Mouse (Mus musculus): ENCODE data around the gene Rab15. TPM values are rescaled to one million over a fixed set of nuclear protein-coding genes. Genes with fewer than 3 reads are reported as not detected.
"Not testable (repeated sequence)": the region's sequence is repeated elsewhere in the genome, so short reads cannot be mapped to it uniquely, and the experiment has no call there.

Rab15 gene
- 10.9 and 11.1 TPM in 2 replicates for polyA plus RNA-seq (2015; fragmentation: Nextera tagmentation; extraction: Ambion mirVana)

GRCm38 (mm10) chr12:76822651-76823041, at the start of gene Rab15:
Rab15 (minus strand) TSS chr12:76822908.
- peaks cover 45% of the 10 kb centered on the region for H3K4me1 ChIP-seq
- peak; percentile 44 for ATAC-seq (replicated peaks; ENCODE audit: low FRiP score)
- H3K27ac ChIP-seq = peak within 1 kb of the TSS; percentile 61; the same call in 1 of the 2 replicates

GRCm38 (mm10) chr12:76869561-76869960, 46.9 kb upstream of the Rab15 start:
- no peak for ATAC-seq (replicated peaks; ENCODE audit: low FRiP score)
- peaks cover 6% of the 10 kb centered on the region; the same call in 1 of the 2 replicates for H3K36me3 ChIP-seq
- peaks cover 4% of the 10 kb centered on the region; the same call in 1 of the 2 replicates for H3K4me1 ChIP-seq
- no peak overlapping the region for H3K4me3 ChIP-seq (replicated peaks)
- no peak overlapping the region for H3K4me2 ChIP-seq
- WGBS = 86% methylated on average over 7 of the region's 7 CpGs
- no peak overlapping the region for H3K9ac ChIP-seq
- no peaks in the 10 kb centered on the region for H3K27me3 ChIP-seq
- H3K9me3 ChIP-seq (replicated peaks) = no peaks in the 10 kb centered on the region
- no peak overlapping the region for H3K27ac ChIP-seq

More at GRCm38 (mm10) chr12:76822651-76823041, at the start of gene Rab15:
- no peaks in the 10 kb centered on the region for H3K36me3 ChIP-seq
- H3K4me2 ChIP-seq = peak within 1 kb of the TSS; percentile 99
- H3K4me3 ChIP-seq (replicated peaks) = peak within 1 kb of the TSS; percentile 71
- WGBS = 2% methylated on average over 16 of the region's 17 CpGs
- H3K27me3 ChIP-seq = peaks cover 56% of the 10 kb centered on the region
- H3K9me3 ChIP-seq (replicated peaks) = no peaks in the 10 kb centered on the region
- H3K9ac ChIP-seq = peak within 1 kb of the TSS; percentile 80

- no peaks in the 10 kb centered on the region for H3K27me3 ChIP-seq
- H3K4me1 ChIP-seq = 0 out of 2 replicates have a peak, but pooled peaks cover 2% of the 10 kb centered on the region
- H3K4me3 ChIP-seq (replicated peaks) = no peak overlapping the region
- H3K27ac ChIP-seq = no peak overlapping the region
- no peaks in the 10 kb centered on the region for H3K9me3 ChIP-seq (replicated peaks)
- 79% methylated on average over 14 of the region's 14 CpGs for WGBS
- ATAC-seq (replicated peaks; ENCODE audit: low FRiP score) = no peak
- no peak overlapping the region for H3K4me2 ChIP-seq
- H3K9ac ChIP-seq = no peak overlapping the region
- H3K36me3 ChIP-seq = no peaks in the 10 kb centered on the region
These were observed 45.9 kb upstream of the Rab15 start for GRCm38 (mm10) chr12:76868463-76869198.

- H3K27ac ChIP-seq = no peak overlapping the region
- 0 out of 2 replicates have a peak, but pooled peaks cover 2% of the 10 kb centered on the region for H3K4me1 ChIP-seq
- H3K4me3 ChIP-seq (replicated peaks) = no peak overlapping the region
- no peak overlapping the region for H3K9ac ChIP-seq
- 67% methylated on average over 10 of the region's 10 CpGs for WGBS
- H3K36me3 ChIP-seq = 0 out of 2 replicates have a peak, but pooled peaks cover under 1% of the 10 kb centered on the region
- no peaks in the 10 kb centered on the region for H3K27me3 ChIP-seq
- no peak for ATAC-seq (replicated peaks; ENCODE audit: low FRiP score)
- H3K4me2 ChIP-seq = no peak overlapping the region
- no peaks in the 10 kb centered on the region for H3K9me3 ChIP-seq (replicated peaks)
These were observed 45.0 kb upstream of the Rab15 start for GRCm38 (mm10) chr12:76867586-76868280.

GRCm38 (mm10) chr12:76865266-76865665, 42.6 kb upstream of the Rab15 start:
- Histone ChIP-seq H3K4me3 (replicated peaks) (no peak overlapping the region), H3K36me3 (0 out of 2 replicates have a peak, but pooled peaks cover 5% of the 10 kb centered on the region), H3K4me2 (no peak overlapping the region), H3K4me1 (0 out of 2 replicates have a peak, but pooled peaks cover 2% of the 10 kb centered on the region), H3K27me3 (no peaks in the 10 kb centered on the region), H3K27ac (no peak overlapping the region), H3K9ac (no peak overlapping the region), H3K9me3 (replicated peaks) (no peaks in the 10 kb centered on the region)
- ATAC-seq (replicated peaks; ENCODE audit: low FRiP score) = no peak
- WGBS = 82% methylated on average over 13 of the region's 13 CpGs

GRCm38 (mm10) chr12:76863651-76864050, 40.9 kb upstream of the Rab15 start:
- no peak overlapping the region for H3K4me3 ChIP-seq (replicated peaks)
- H3K27me3 ChIP-seq = no peaks in the 10 kb centered on the region
- 0 out of 2 replicates have a peak, but pooled peaks cover 2% of the 10 kb centered on the region for H3K4me1 ChIP-seq
- H3K27ac ChIP-seq = no peak overlapping the region
- 73% methylated on average over 11 of the region's 11 CpGs for WGBS
- H3K9me3 ChIP-seq (replicated peaks) = no peaks in the 10 kb centered on the region
- 0 out of 2 replicates have a peak, but pooled peaks cover 5% of the 10 kb centered on the region for H3K36me3 ChIP-seq
- no peak for ATAC-seq (replicated peaks; ENCODE audit: low FRiP score)
- no peak overlapping the region for H3K4me2 ChIP-seq
- no peak overlapping the region for H3K9ac ChIP-seq

- not testable (repeated sequence) for H3K4me2 ChIP-seq; H3K9me3 ChIP-seq (replicated peaks); H3K4me3 ChIP-seq (replicated peaks); ATAC-seq (replicated peaks; ENCODE audit: low FRiP score); H3K27ac ChIP-seq; H3K36me3 ChIP-seq; H3K9ac ChIP-seq; H3K4me1 ChIP-seq; H3K27me3 ChIP-seq
- 75% methylated on average over 6 of the region's 6 CpGs for WGBS
These were observed 36.1 kb upstream of the Rab15 start for GRCm38 (mm10) chr12:76858788-76859187.

GRCm38 (mm10) chr12:76857087-76857486, 34.4 kb upstream of the Rab15 start:
- no peak overlapping the region for H3K4me2 ChIP-seq
- peaks cover 10% of the 10 kb centered on the region; the same call in 1 of the 2 replicates for H3K4me1 ChIP-seq
- H3K4me3 ChIP-seq (replicated peaks) = no peak overlapping the region
- WGBS = 82% methylated on average over 10 of the region's 10 CpGs
- ATAC-seq (replicated peaks; ENCODE audit: low FRiP score) = no peak
- no peaks in the 10 kb centered on the region for H3K9me3 ChIP-seq (replicated peaks)
- H3K9ac ChIP-seq = no peak overlapping the region
- H3K36me3 ChIP-seq = no peaks in the 10 kb centered on the region
- no peaks in the 10 kb centered on the region for H3K27me3 ChIP-seq
- H3K27ac ChIP-seq = no peak overlapping the region

- WGBS = 100% methylated on average over 1 of the region's 1 CpGs
- no peaks in the 10 kb centered on the region for H3K36me3 ChIP-seq
- no peak overlapping the region for H3K9ac ChIP-seq
- H3K4me1 ChIP-seq = peaks cover 10% of the 10 kb centered on the region; the same call in 1 of the 2 replicates
- no peak for ATAC-seq (replicated peaks; ENCODE audit: low FRiP score)
- no peak overlapping the region for H3K4me3 ChIP-seq (replicated peaks)
- H3K27ac ChIP-seq = 0 out of 2 replicates have a peak overlapping the region, but pooled peaks have one; percentile 2
- no peaks in the 10 kb centered on the region for H3K9me3 ChIP-seq (replicated peaks)
- no peaks in the 10 kb centered on the region for H3K27me3 ChIP-seq
- H3K4me2 ChIP-seq = no peak overlapping the region
These were observed 30.9 kb upstream of the Rab15 start for GRCm38 (mm10) chr12:76853378-76854142.

- H3K36me3 ChIP-seq = no peaks in the 10 kb centered on the region
- H3K9ac ChIP-seq = no peak overlapping the region
- no peak for ATAC-seq (replicated peaks; ENCODE audit: low FRiP score)
- H3K4me3 ChIP-seq (replicated peaks) = no peak overlapping the region
- no peaks in the 10 kb centered on the region for H3K27me3 ChIP-seq
- no peak overlapping the region for H3K27ac ChIP-seq
- no peaks in the 10 kb centered on the region for H3K9me3 ChIP-seq (replicated peaks)
- H3K4me1 ChIP-seq = peaks cover 10% of the 10 kb centered on the region; the same call in 1 of the 2 replicates
- H3K4me2 ChIP-seq = no peak overlapping the region
- WGBS = 91% methylated on average over 2 of the region's 2 CpGs
These were observed 29.7 kb upstream of the Rab15 start for GRCm38 (mm10) chr12:76852419-76852818.

- Histone ChIP-seq H3K4me1 (no peaks in the 10 kb centered on the region), H3K4me2 (no peak overlapping the region), H3K9me3 (replicated peaks) (no peaks in the 10 kb centered on the region), H3K27me3 (no peaks in the 10 kb centered on the region), H3K4me3 (replicated peaks) (no peak overlapping the region), H3K27ac (no peak overlapping the region), H3K36me3 (0 out of 2 replicates have a peak, but pooled peaks cover 8% of the 10 kb centered on the region), H3K9ac (no peak overlapping the region)
- WGBS = 89% methylated on average over 15 of the region's 15 CpGs
- no peak for ATAC-seq (replicated peaks; ENCODE audit: low FRiP score)
These were observed 21.8 kb upstream of the Rab15 start for GRCm38 (mm10) chr12:76844346-76845061.

All from kidney, embryonic 15.5 days (tissue).